Mouse (Mus musculus): ENCODE results near the gene Cyp27a1.

The Cyp27a1 gene

GRCm38 (mm10) chr1:74774062-74774461 is 60.7 kb downstream of the Cyp27a1 start:
- DNase-seq, result no peak

- no peak for DNase-seq
Observed at GRCm38 (mm10) chr1:74775816-74776215, 62.4 kb downstream of the Cyp27a1 start.

- no peak for DNase-seq
Observed at GRCm38 (mm10) chr1:74778934-74779486, 65.6 kb downstream of the Cyp27a1 start.

- no peak for DNase-seq
Observed at GRCm38 (mm10) chr1:74782045-74782444, 68.7 kb downstream of the Cyp27a1 start.

- DNase-seq, result no peak
Observed at GRCm38 (mm10) chr1:74783554-74783953, 70.2 kb downstream of the Cyp27a1 start.

- DNase-seq, result peak; percentile 66 to 68
Observed at GRCm38 (mm10) chr1:74784041-74784759, 70.8 kb downstream of the Cyp27a1 start.

All from B cell, adult 2 months (primary cell).